Mouse (Mus musculus) urinary bladder, postnatal 10 days (tissue): ENCODE results near the gene Mblac1.
"Not testable (repeated sequence)": the region's sequence is repeated elsewhere in the genome, so short reads cannot be mapped to it uniquely, and the experiment has no call there.

ENCODE experiments used
- DNase-seq: peaks from one replicate; pipeline ENCODE4 v3.0.0; 2022; ENCODE audit warnings: low spot score

Mblac1 gene

GRCm38 (mm10) chr5:138216632-138217031 is 22.5 kb downstream of the Mblac1 start:
- DNase-seq: not testable (repeated sequence)

- no peak for DNase-seq
Measured at GRCm38 (mm10) chr5:138219864-138220263, 25.8 kb downstream of the Mblac1 start.

GRCm38 (mm10) chr5:138222111-138222510 is 28.0 kb downstream of the Mblac1 start:
- peak; percentile 80 for DNase-seq

GRCm38 (mm10) chr5:138223287-138223686 is 29.2 kb downstream of the Mblac1 start:
- DNase-seq: no peak

- no peak for DNase-seq
Measured at GRCm38 (mm10) chr5:138225700-138226099, 31.6 kb downstream of the Mblac1 start, which contains the start of gene Nxpe5. Gene Nxpe5 (plus strand): TSS chr5:138225898.

- DNase-seq: no peak
Measured at GRCm38 (mm10) chr5:138226491-138226890, 32.4 kb downstream of the Mblac1 start.

GRCm38 (mm10) chr5:138227367-138227766 is 33.3 kb downstream of the Mblac1 start:
- DNase-seq: no peak

- DNase-seq: no peak
Measured at GRCm38 (mm10) chr5:138228026-138228425, 33.9 kb downstream of the Mblac1 start.

- no peak for DNase-seq
Measured at GRCm38 (mm10) chr5:138229511-138229910, 35.4 kb downstream of the Mblac1 start.

GRCm38 (mm10) chr5:138233778-138234177 is 39.7 kb downstream of the Mblac1 start:
- no peak for DNase-seq

- no peak for DNase-seq
Measured at GRCm38 (mm10) chr5:138234224-138234623, 40.1 kb downstream of the Mblac1 start.

GRCm38 (mm10) chr5:138241511-138241910 is 47.4 kb downstream of the Mblac1 start:
- DNase-seq: no peak
